ENCODE assay signal across 8 mouse cellular contexts in genomic region chr6:90461771-90462170, GRCm38 (mm10). TPM values are rescaled to one million over a fixed set of nuclear protein-coding genes. Genes with fewer than 3 reads are reported as not detected.
DNase-seq lines count a peak whose midpoint lies in the region; ATAC-seq and TF ChIP-seq lines count a peak whose summit lies in the region.

No protein-coding gene starts in this region.

- peak overlapping the region; percentile 98 for H3K27ac ChIP-seq in heart, adult 2 months
- no peak overlapping the region for H3K27ac ChIP-seq in hindbrain, embryonic 11.5 days (ENCODE audit: low read depth, low read length)
- peak overlapping the region; percentile 99 for H3K27ac ChIP-seq in liver, postnatal 0 days (ENCODE audit: low read depth)

- peaks cover 15% of the 10 kb centered on the region for H3K4me1 ChIP-seq in heart, adult 2 months (ENCODE audit: control insufficient read depth, insufficient read depth, low read length)
- peaks cover 8% of the 10 kb centered on the region; the same call in 1 of the 2 replicates for H3K4me1 ChIP-seq in hindbrain, embryonic 11.5 days (replicated peaks; ENCODE audit: control insufficient read depth, insufficient read depth, low read length)
- peaks cover 8% of the 10 kb centered on the region; the same call in 1 of the 2 replicates for H3K4me1 ChIP-seq in liver, postnatal 0 days (ENCODE audit: insufficient read depth)

- DNase-seq in heart, adult 2 months, result peak in 1 of 2 experiments; percentile 34
- DNase-seq in heart, postnatal 4 days, result no peak
- DNase-seq in cerebellum, adult 18-20 months, result peak; percentile 13 to 30
- no peak for DNase-seq in hindbrain, embryonic 11.5 days (ENCODE audit: low spot score)
- no peak for DNase-seq in liver, postnatal 0 days
- no peak for DNase-seq in layer of hippocampus, adult 18-20 months (ENCODE audit: low spot score in 2 of 2)
- DNase-seq in gastrocnemius, postnatal 4 days (ENCODE audit: low spot score in 2 of 2), result no peak
- DNase-seq in embryo, embryonic 10.5 days (ENCODE audit: low spot score), result no peak

- 0 out of 2 replicates have a peak, but pooled peaks cover 2% of the 10 kb centered on the region for H3K36me3 ChIP-seq in heart, adult 2 months (ENCODE audit: control insufficient read depth, insufficient read depth, low read length)
- no peaks in the 10 kb centered on the region for H3K36me3 ChIP-seq in hindbrain, embryonic 11.5 days (ENCODE audit: control insufficient read depth, insufficient read depth, low read length)
- no peaks in the 10 kb centered on the region; the same call in none of the 2 replicates for H3K36me3 ChIP-seq in liver, postnatal 0 days (replicated peaks; ENCODE audit: insufficient read depth, low read length)

- no peak for TF ChIP-seq CTCF in heart, adult 2 months (IDR thresholded peaks at IDR 0.05)
- TF ChIP-seq CTCF in liver, postnatal 0 days (IDR thresholded peaks at IDR 0.05; ENCODE audit: low read depth), result no peak

- no peaks in the 10 kb centered on the region for H3K79me2 ChIP-seq in heart, adult 2 months (replicated peaks; ENCODE audit: control insufficient read depth, insufficient read depth, low read length)

- intact Hi-C loops in heart, adult 2 months (cut with DNase I), result loop anchor here (1.0 to 10.0 kb wide), 2 partner anchors 54 to 1117 kb away; no protein-coding TSS in a partner anchor

- peak overlapping the region; percentile 100 for H3K4me2 ChIP-seq in hindbrain, embryonic 11.5 days (replicated peaks; ENCODE audit: low read depth, low read length)
- H3K4me2 ChIP-seq in liver, postnatal 0 days (ENCODE audit: low read depth, low read length), result peak overlapping the region; percentile 74

- peak overlapping the region; percentile 44 for H3K9ac ChIP-seq in heart, adult 2 months (ENCODE audit: low read depth, low read length)
- 0 out of 2 replicates have a peak overlapping the region, but pooled peaks have one; percentile 62 for H3K9ac ChIP-seq in hindbrain, embryonic 11.5 days (ENCODE audit: low read depth, low read length)
- H3K9ac ChIP-seq in liver, postnatal 0 days (replicated peaks), result peak overlapping the region; percentile 81

- H3K9me3 ChIP-seq in hindbrain, embryonic 11.5 days (ENCODE audit: control insufficient read depth, low read length), result no peaks in the 10 kb centered on the region
- no peaks in the 10 kb centered on the region for H3K9me3 ChIP-seq in liver, postnatal 0 days (ENCODE audit: low read length)

- ATAC-seq in hindbrain, embryonic 11.5 days (ENCODE audit: low FRiP score), result peak; percentile 7; the same call in 1 of the 2 replicates
- no peak for ATAC-seq in liver, postnatal 0 days

- H3K27me3 ChIP-seq in heart, adult 2 months (ENCODE audit: control insufficient read depth, insufficient read depth, low read length), result no peaks in the 10 kb centered on the region
- peaks cover 10% of the 10 kb centered on the region; the same call in 1 of the 2 replicates for H3K27me3 ChIP-seq in hindbrain, embryonic 11.5 days (ENCODE audit: control insufficient read depth, insufficient read depth, low read length)
- H3K27me3 ChIP-seq in liver, postnatal 0 days (ENCODE audit: insufficient read depth, low read length), result peaks cover 26% of the 10 kb centered on the region

- TF ChIP-seq POLR2A in heart, adult 2 months (IDR thresholded peaks at IDR 0.05; ENCODE audit: insufficient read depth, low read depth, low read length), result no peak

- 34% methylated on average over 12 of the region's 12 CpGs for WGBS in heart, adult 2 months
- 11% methylated on average over 12 of the region's 12 CpGs for WGBS in hindbrain, embryonic 11.5 days
- 21% methylated on average over 12 of the region's 12 CpGs for WGBS in liver, postnatal 0 days (ENCODE audit: insufficient replicate concordance)

- peak overlapping the region; percentile 57 for H3K4me3 ChIP-seq in heart, adult 2 months
- peak overlapping the region; percentile 61 for H3K4me3 ChIP-seq in hindbrain, embryonic 11.5 days (ENCODE audit: low read depth, low read length)
- H3K4me3 ChIP-seq in liver, postnatal 0 days (ENCODE audit: low read depth, low read length), result peak overlapping the region; percentile 63

- no peak for TF ChIP-seq EP300 in heart, adult 2 months (IDR thresholded peaks at IDR 0.05; ENCODE audit: insufficient read depth, low read depth, low read length)
- no peak for TF ChIP-seq EP300 in liver, postnatal 0 days (IDR thresholded peaks at IDR 0.05; ENCODE audit: low read depth)

RNA-seq across cellular contexts. Expression of gene Klf15, which starts 0.6 kb away (rescaled TPM):
- total RNA-seq in heart, adult 2 months (2021), result 10 to 100 TPM; 64.7 to 67.4 TPM
- polyA plus RNA-seq in heart, adult 2 months (2012; rRNA removed), result 54.7 and 60.2 TPM in 2 replicates
- total RNA-seq in heart, postnatal 4 days (2021), result 10 to 100 TPM in 1 of 2 experiments, 1 to 10 TPM in 1; 9.7 to 11.6 TPM
- 1.9 and 3.6 TPM in 2 replicates for polyA plus RNA-seq in hindbrain, embryonic 11.5 days (2014; fragmentation: Nextera tagmentation; extraction: Ambion mirVana)
- 22.4 and 45.6 TPM in 2 replicates for polyA plus RNA-seq in liver, postnatal 0 days (2015; fragmentation: Nextera tagmentation; extraction: Ambion mirVana)
- total RNA-seq in layer of hippocampus, adult 18-20 months (2021), result 10 to 100 TPM; 36.5 to 44.2 TPM
- total RNA-seq in gastrocnemius, postnatal 4 days (2021), result 1 to 10 TPM; 6.3 to 6.7 TPM

RNA-seq across cellular contexts. Expression of gene Aldh1l1, which starts 24.5 kb away (rescaled TPM):
- total RNA-seq in heart, adult 2 months (2021), result 1 to 10 TPM; 2.5 to 3.7 TPM
- polyA plus RNA-seq in heart, adult 2 months (2012; rRNA removed), result 3.2 and 7.5 TPM in 2 replicates
- 1 to 10 TPM in 1 of 2 experiments, under 1 TPM in 1; 0.61 to 1.2 TPM for total RNA-seq in heart, postnatal 4 days (2021)
- 2.2 TPM in 2 replicates for polyA plus RNA-seq in hindbrain, embryonic 11.5 days (2014; fragmentation: Nextera tagmentation; extraction: Ambion mirVana)
- 104 and 114 TPM in 2 replicates for polyA plus RNA-seq in liver, postnatal 0 days (2015; fragmentation: Nextera tagmentation; extraction: Ambion mirVana)
- 10 to 100 TPM; 40.1 to 43.6 TPM for total RNA-seq in layer of hippocampus, adult 18-20 months (2021)
- 1 to 10 TPM; 2.2 to 2.9 TPM for total RNA-seq in gastrocnemius, postnatal 4 days (2021)

RNA-seq across cellular contexts. Expression of gene Cfap100, which starts 33.2 kb away (rescaled TPM):
- under 1 TPM; 0.16 to 0.18 TPM for total RNA-seq in heart, adult 2 months (2021)
- 0.44 and 0.80 TPM in 2 replicates for polyA plus RNA-seq in heart, adult 2 months (2012; rRNA removed)
- not detected for total RNA-seq in heart, postnatal 4 days (2021)
- 1.2 and 1.5 TPM in 2 replicates for polyA plus RNA-seq in hindbrain, embryonic 11.5 days (2014; fragmentation: Nextera tagmentation; extraction: Ambion mirVana)
- polyA plus RNA-seq in liver, postnatal 0 days (2015; fragmentation: Nextera tagmentation; extraction: Ambion mirVana), result 0.06 TPM in 1 of 2 replicates, not detected in the other
- total RNA-seq in layer of hippocampus, adult 18-20 months (2021), result 10 to 100 TPM; 12.6 to 19.4 TPM
- under 1 TPM; 0.26 to 0.37 TPM for total RNA-seq in gastrocnemius, postnatal 4 days (2021)

Comparison
In these comparisons a context has a peak if more than half of its experiments do, and no peak if none do; other contexts are left out.
1. DNase-seq: peak in cerebellum, adult 18-20 months (2 of 2); none in heart, postnatal 4 days (single experiment), hindbrain, embryonic 11.5 days (single experiment), liver, postnatal 0 days (single experiment), layer of hippocampus, adult 18-20 months (0 of 2), gastrocnemius, postnatal 4 days (0 of 2) and embryo, embryonic 10.5 days (single experiment).
2. RNA of gene Aldh1l1, which starts 24.5 kb away (total RNA-seq): 40.1 to 43.6 TPM in layer of hippocampus, adult 18-20 months; 2.5 to 3.7 TPM in heart, adult 2 months, 2.2 to 2.9 TPM in gastrocnemius, postnatal 4 days and 0.61 to 1.2 TPM in heart, postnatal 4 days; every median in the first group is over 4 times any median in the second.
3. RNA of gene Cfap100, which starts 33.2 kb away (total RNA-seq): 12.6 to 19.4 TPM in layer of hippocampus, adult 18-20 months; 0.26 to 0.37 TPM in gastrocnemius, postnatal 4 days, 0.16 to 0.18 TPM in heart, adult 2 months and not detected in heart, postnatal 4 days; every median in the first group is over 4 times any median in the second.
4. Peak in every context shown above with its lines, with median percentiles within 50 percentile points of each other: H3K4me3 ChIP-seq and H3K9ac ChIP-seq.